Mouse (Mus musculus) limb, embryonic 15.5 days (tissue): ENCODE measurements around the gene Sat1. TPM values are rescaled to one million over a fixed set of nuclear protein-coding genes. Genes with fewer than 3 reads are reported as not detected.
A peak's percentile ranks its signal among the peaks of the same experiment; 100 is the strongest.
"Not testable (repeated sequence)": the region's sequence is repeated elsewhere in the genome, so short reads cannot be mapped to it uniquely, and the experiment has no call there.

Source experiments
- ATAC-seq: fragments of 200-750 bp; cut with Nextera tagmentation; 2 replicates; pipeline ENCODE4 v1.8.0; 2017; ENCODE audit warnings: low read depth, moderate TSS enrichment; ENCODE audit not compliant: insufficient number of reproducible peaks, low FRiP score, low TSS enrichment
- H3K27ac ChIP-seq: fragments of 300-500 bp; sonication (generic); 2 replicates; pipeline ENCODE4 v1.5.1; 2015; ENCODE audit warnings: moderate library complexity, mild to moderate bottlenecking, inconsistent platforms
- H3K27me3 ChIP-seq: fragments of 300-500 bp; sonication (generic); 2 replicates; pipeline ENCODE4 v1.6.1; 2015; ENCODE audit warnings: inconsistent platforms
- H3K36me3 ChIP-seq: fragments of 300-500 bp; sonication (generic); 2 replicates; pipeline ENCODE4 v1.6.1; 2015; ENCODE audit warnings: inconsistent platforms
- H3K4me1 ChIP-seq: fragments of 300-500 bp; sonication (generic); 2 replicates; pipeline ENCODE4 v1.6.1; 2015; ENCODE audit warnings: inconsistent platforms
- H3K4me2 ChIP-seq: fragments of 300-500 bp; sonication (generic); 2 replicates; pipeline ENCODE4 v1.6.1; 2015; ENCODE audit warnings: mild to moderate bottlenecking, inconsistent platforms
- H3K4me3 ChIP-seq: fragments of 300-500 bp; sonication (generic); 2 replicates; pipeline ENCODE4 v1.5.1; 2015; ENCODE audit warnings: mild to moderate bottlenecking, inconsistent platforms
- H3K9ac ChIP-seq: fragments of 300-500 bp; sonication (generic); 2 replicates; pipeline ENCODE4 v1.6.1; 2015; ENCODE audit warnings: inconsistent platforms
- H3K9me3 ChIP-seq: fragments of 300-500 bp; sonication (generic); 2 replicates; pipeline ENCODE4 v1.6.1; 2016; ENCODE audit warnings: inconsistent platforms
- WGBS: fragments of 180-500 bp; shearing (Covaris S2); methylation state at CpG from one replicate; pipeline ENCODE4 v1.1.7; 2015; 5-methylcytosine and 5-hydroxymethylcytosine counted together
- polyA plus RNA-seq: library from polyadenylated mRNA; unstranded; fragments of >200 nt; fragmentation: Nextera tagmentation; extraction: Ambion mirVana; gene quantifications from 2 replicates; pipeline ENCODE4 v1.2.1, GENCODE M21; 2015

The Sat1 gene
- polyA plus RNA-seq: 152 and 162 TPM in 2 replicates

DNA sequence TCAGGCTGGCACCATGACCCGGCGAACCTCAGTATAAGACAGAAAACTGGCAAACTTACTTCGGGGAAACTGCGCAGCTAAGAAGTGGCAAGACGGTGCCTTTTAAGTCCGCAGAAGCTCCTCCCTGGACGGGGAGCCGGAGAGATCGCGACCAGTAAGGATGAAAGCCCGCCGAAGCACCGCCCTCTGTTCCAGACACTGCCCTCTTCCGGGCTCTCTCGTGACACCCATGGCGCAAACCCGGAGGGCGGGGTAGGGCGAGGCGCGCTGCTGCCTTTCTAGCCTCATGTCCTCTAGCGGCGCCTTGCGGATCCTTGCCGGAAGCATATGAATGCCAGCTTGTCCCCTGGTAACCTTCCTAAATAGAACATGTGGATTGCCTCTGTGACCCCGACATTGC, at the start of gene Sat1:
TSS of gene Sat1 (minus strand) at position 179 of the 400 bp plus-strand sequence.
- peak within 1 kb of the TSS; percentile 59 for H3K27ac ChIP-seq
- 20% methylated on average over 26 of the region's 26 CpGs for WGBS
- ATAC-seq: peak; percentile 93

GRCm38 (mm10) chrX:155262915-155263252, 46.6 kb upstream of the Sat1 start:
- H3K9ac ChIP-seq: no peak overlapping the region
- peak overlapping the region; percentile 33 for H3K4me2 ChIP-seq
- WGBS: 38% methylated on average over 1 of the region's 1 CpGs
- no peaks in the 10 kb centered on the region for H3K4me1 ChIP-seq
- H3K4me3 ChIP-seq: peak overlapping the region; percentile 55
- H3K27me3 ChIP-seq: no peaks in the 10 kb centered on the region
- H3K27ac ChIP-seq: peak overlapping the region; percentile 86
- no peaks in the 10 kb centered on the region for H3K9me3 ChIP-seq
- peak; percentile 48; the same call in 1 of the 2 replicates for ATAC-seq
- no peaks in the 10 kb centered on the region for H3K36me3 ChIP-seq

More for the DNA sequence above, at the start of gene Sat1:
- no peaks in the 10 kb centered on the region for H3K4me1 ChIP-seq
- H3K27me3 ChIP-seq: no peaks in the 10 kb centered on the region
- H3K4me2 ChIP-seq: peak within 1 kb of the TSS; percentile 44
- H3K9me3 ChIP-seq: no peaks in the 10 kb centered on the region
- H3K4me3 ChIP-seq: peak within 1 kb of the TSS; percentile 53
- H3K36me3 ChIP-seq: no peaks in the 10 kb centered on the region
- H3K9ac ChIP-seq: peak within 1 kb of the TSS; percentile 45; the same call in 1 of the 2 replicates

DNA sequence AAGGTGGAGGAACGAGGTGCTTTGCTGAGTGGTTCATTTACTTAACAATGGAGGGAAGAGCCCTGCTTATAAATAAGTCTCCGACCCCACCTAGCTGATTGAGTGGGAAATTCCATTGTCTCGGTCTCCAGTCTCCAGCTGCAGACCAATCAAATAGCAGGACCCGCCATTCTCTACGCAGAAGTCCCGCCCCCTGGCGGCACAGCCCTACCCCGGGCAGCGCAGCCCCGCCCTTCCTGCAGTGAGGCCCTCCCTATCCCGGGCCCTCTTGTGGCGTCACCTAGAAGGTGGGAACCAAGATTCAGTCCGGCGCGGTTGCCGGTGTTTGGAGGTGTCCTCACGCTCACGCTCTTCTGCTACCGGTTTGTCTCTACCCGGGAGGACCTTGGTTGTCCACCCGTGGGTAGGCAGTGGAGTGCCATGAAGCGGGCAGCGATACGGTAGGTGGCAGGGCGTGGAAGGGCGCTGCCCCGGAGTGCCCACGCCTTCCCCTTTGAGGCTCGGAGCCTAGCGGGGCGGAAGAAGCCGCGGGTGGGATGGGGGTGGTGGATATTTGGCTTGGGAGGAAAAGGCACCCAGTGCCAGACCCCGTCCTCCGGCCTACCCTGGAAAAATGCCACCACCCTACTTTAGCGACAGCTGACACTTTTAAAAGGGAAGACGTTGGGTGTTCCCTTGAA, 46.1 kb upstream of the Sat1 start, which contains the start of gene Acot9:
TSS of gene Acot9 (plus strand) at position 209 of the 680 bp plus-strand sequence.
- peak within 1 kb of the TSS; percentile 86 for H3K27ac ChIP-seq
- peak within 1 kb of the TSS; percentile 42; the same call in 1 of the 2 replicates for H3K9ac ChIP-seq
- peak within 1 kb of the TSS; percentile 55 for H3K4me3 ChIP-seq
- H3K27me3 ChIP-seq: no peaks in the 10 kb centered on the region
- ATAC-seq: peak; percentile 96
- 15% methylated on average over 36 of the region's 37 CpGs for WGBS
- no peaks in the 10 kb centered on the region for H3K9me3 ChIP-seq
- no peaks in the 10 kb centered on the region for H3K4me1 ChIP-seq
- peak within 1 kb of the TSS; percentile 33 for H3K4me2 ChIP-seq
- no peaks in the 10 kb centered on the region for H3K36me3 ChIP-seq

DNA sequence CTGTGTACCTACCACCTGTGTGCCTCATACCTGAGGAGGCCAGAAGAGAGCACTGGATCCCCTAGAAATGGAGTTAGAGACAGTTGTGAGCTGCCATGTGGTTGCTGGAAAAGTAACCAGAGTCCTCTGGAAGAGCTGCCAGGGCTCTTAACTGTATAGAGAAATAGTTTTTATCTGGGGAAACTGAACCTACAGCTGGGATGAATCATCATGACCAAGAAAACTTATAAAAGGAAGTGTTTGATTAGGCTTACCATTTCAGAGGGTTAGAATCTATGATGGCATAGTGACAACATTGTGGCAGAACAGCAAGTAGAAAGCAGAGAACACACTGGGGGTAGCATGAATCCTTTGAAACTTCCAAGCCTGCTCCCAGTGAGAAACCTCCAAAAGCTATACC, 40.6 kb upstream of the Sat1 start:
- no peak overlapping the region for H3K4me3 ChIP-seq
- H3K27ac ChIP-seq: no peak overlapping the region
- H3K36me3 ChIP-seq: no peaks in the 10 kb centered on the region
- H3K4me1 ChIP-seq: no peaks in the 10 kb centered on the region
- H3K9ac ChIP-seq: no peak overlapping the region
- ATAC-seq: no peak
- no peaks in the 10 kb centered on the region for H3K9me3 ChIP-seq
- H3K4me2 ChIP-seq: no peak overlapping the region
- no peaks in the 10 kb centered on the region for H3K27me3 ChIP-seq

- ATAC-seq: no peak
Measured at GRCm38 (mm10) chrX:155218277-155218676, 2.0 kb upstream of the Sat1 start.

DNA sequence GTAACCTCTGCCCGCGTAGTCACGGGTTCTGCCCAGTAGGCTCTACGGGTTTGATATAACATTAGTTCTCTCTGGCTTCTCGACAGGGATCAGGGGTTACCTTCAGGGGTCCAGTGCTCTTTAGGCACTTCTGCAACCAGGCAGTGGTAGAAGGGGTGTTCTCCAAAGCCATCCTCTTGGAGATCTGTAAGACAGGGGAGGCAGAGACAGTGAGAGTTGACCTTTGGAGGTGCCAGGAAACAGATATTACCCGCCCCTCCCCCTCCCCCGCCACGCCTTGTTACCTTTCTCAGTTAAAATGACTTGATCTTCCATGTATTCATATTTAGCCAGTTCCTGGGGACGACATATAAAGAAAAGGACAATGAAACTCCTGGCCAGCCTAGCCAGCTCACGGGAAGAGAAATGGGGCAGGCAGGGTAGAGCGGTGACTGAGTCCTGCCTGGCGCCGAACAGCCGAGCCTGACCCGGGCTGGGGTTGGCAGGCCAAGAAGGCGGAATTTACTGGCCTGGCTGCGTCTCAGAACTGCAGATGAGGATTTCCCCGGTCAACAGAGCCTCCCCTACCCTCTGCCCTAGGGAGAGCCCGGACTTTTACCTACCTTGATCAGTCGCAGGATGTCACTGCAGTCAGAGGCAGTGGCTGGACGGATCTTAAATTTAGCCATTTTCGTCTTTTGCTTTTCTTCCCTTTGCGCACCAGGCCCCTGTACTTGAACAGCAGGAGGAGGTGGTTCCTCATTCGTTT, 574 bp downstream of the Sat1 start:
- ATAC-seq: peak; percentile 30; the same call in 1 of the 2 replicates
- peak overlapping the region; percentile 44 for H3K4me2 ChIP-seq
- H3K36me3 ChIP-seq: no peaks in the 10 kb centered on the region
- no peaks in the 10 kb centered on the region for H3K27me3 ChIP-seq
- H3K4me3 ChIP-seq: peak overlapping the region; percentile 53
- H3K9ac ChIP-seq: peak overlapping the region; percentile 45; the same call in 1 of the 2 replicates
- no peaks in the 10 kb centered on the region for H3K9me3 ChIP-seq
- H3K4me1 ChIP-seq: no peaks in the 10 kb centered on the region
- 21% methylated on average over 24 of the region's 24 CpGs for WGBS
- H3K27ac ChIP-seq: peak overlapping the region; percentile 59

More at GRCm38 (mm10) chrX:155218277-155218676, 2.0 kb upstream of the Sat1 start:
- no peak overlapping the region for H3K4me2 ChIP-seq
- H3K4me1 ChIP-seq: no peaks in the 10 kb centered on the region
- H3K4me3 ChIP-seq: no peak overlapping the region
- no peak overlapping the region for H3K9ac ChIP-seq
- H3K9me3 ChIP-seq: no peaks in the 10 kb centered on the region
- no peak overlapping the region for H3K27ac ChIP-seq
- 56% methylated on average over 2 of the region's 2 CpGs for WGBS
- H3K27me3 ChIP-seq: no peaks in the 10 kb centered on the region
- H3K36me3 ChIP-seq: no peaks in the 10 kb centered on the region

GRCm38 (mm10) chrX:155214291-155215136, 1.7 kb downstream of the Sat1 start:
- Histone ChIP-seq H3K36me3 (no peaks in the 10 kb centered on the region), H3K4me1 (no peaks in the 10 kb centered on the region), H3K9ac (no peak overlapping the region), H3K27ac (no peak overlapping the region), H3K27me3 (no peaks in the 10 kb centered on the region), H3K9me3 (no peaks in the 10 kb centered on the region), H3K4me2 (no peak overlapping the region), H3K4me3 (no peak overlapping the region)
- ATAC-seq: no peak
- 67% methylated on average over 5 of the region's 5 CpGs for WGBS

- 23% methylated on average over 1 of the region's 1 CpGs for WGBS
- Histone ChIP-seq H3K4me2 (no peak overlapping the region), H3K4me3 (no peak overlapping the region)
Measured at GRCm38 (mm10) chrX:155208671-155209070, 7.6 kb downstream of the Sat1 start.

DNA sequence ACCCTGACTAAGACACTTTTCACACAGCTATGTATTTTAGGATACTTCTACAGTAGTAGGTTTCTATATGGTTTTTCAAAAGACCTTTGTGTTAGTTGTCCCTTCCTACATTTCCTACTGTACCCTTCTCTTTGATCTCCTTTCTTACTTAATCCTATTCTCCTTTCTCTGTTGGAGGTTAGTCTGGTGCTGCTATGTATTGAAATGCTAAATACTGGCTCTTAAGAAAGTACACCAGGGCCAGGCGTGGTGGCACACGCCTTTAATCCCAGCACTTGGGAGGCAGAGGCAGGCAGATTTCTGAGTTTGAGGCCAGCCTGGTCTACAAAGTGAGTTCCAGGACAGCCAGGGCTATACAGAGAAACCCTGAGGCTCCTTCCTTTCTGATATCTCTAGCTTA, 10.8 kb downstream of the Sat1 start:
- H3K9me3 ChIP-seq: not testable (repeated sequence)

More at GRCm38 (mm10) chrX:155208671-155209070, 7.6 kb downstream of the Sat1 start:
- H3K36me3 ChIP-seq: no peaks in the 10 kb centered on the region
- H3K9ac ChIP-seq: no peak overlapping the region
- no peak for ATAC-seq
- H3K27ac ChIP-seq: no peak overlapping the region
- H3K27me3 ChIP-seq: no peaks in the 10 kb centered on the region
- no peaks in the 10 kb centered on the region for H3K9me3 ChIP-seq
- no peaks in the 10 kb centered on the region for H3K4me1 ChIP-seq

GRCm38 (mm10) chrX:155202406-155203305, 13.6 kb downstream of the Sat1 start:
- ATAC-seq: no peak

More for the DNA sequence above, 10.8 kb downstream of the Sat1 start:
- H3K36me3 ChIP-seq, ATAC-seq, H3K4me3 ChIP-seq, H3K27ac ChIP-seq, H3K4me1 ChIP-seq, H3K9ac ChIP-seq, H3K4me2 ChIP-seq, H3K27me3 ChIP-seq: not testable (repeated sequence)
- WGBS: 93% methylated on average over 2 of the region's 2 CpGs

DNA sequence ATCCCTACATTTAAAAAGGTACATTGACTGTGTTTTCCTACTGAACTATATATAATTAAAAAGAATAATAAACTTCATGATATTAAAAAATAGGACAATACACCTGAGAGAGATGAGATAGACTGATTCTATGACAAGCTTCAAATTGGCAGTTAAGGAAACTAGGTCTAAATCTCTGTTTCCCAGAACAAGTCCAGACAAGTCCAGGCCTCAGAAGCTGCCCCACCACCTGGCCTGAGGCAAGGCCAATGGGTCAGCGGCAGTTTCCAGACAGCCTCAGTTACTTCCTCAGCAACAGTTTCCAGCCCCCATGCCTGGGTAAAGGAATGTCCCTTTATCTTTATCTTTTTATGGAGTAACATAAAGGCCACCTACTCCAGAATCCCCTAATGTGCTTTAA, 14.4 kb downstream of the Sat1 start:
- H3K9ac ChIP-seq: no peak overlapping the region
- H3K4me2 ChIP-seq: no peak overlapping the region
- H3K4me1 ChIP-seq: no peaks in the 10 kb centered on the region
- no peak for ATAC-seq
- no peak overlapping the region for H3K4me3 ChIP-seq
- 58% methylated on average over 1 of the region's 1 CpGs for WGBS
- no peaks in the 10 kb centered on the region for H3K9me3 ChIP-seq
- H3K36me3 ChIP-seq: no peaks in the 10 kb centered on the region
- H3K27me3 ChIP-seq: no peaks in the 10 kb centered on the region
- H3K27ac ChIP-seq: no peak overlapping the region

More at GRCm38 (mm10) chrX:155202406-155203305, 13.6 kb downstream of the Sat1 start:
- no peak overlapping the region for H3K9ac ChIP-seq
- no peaks in the 10 kb centered on the region for H3K4me1 ChIP-seq
- H3K4me2 ChIP-seq: no peak overlapping the region
- no peaks in the 10 kb centered on the region for H3K9me3 ChIP-seq
- H3K27me3 ChIP-seq: no peaks in the 10 kb centered on the region
- no peak overlapping the region for H3K27ac ChIP-seq
- WGBS: 57% methylated on average over 2 of the region's 2 CpGs
- no peaks in the 10 kb centered on the region for H3K36me3 ChIP-seq
- no peak overlapping the region for H3K4me3 ChIP-seq
